Mouse (Mus musculus) CH12.LX (cell line): Measurements from ENCODE around the gene Tmub1.

ENCODE experiments used
- CTCF ChIP-seq, 2 experiments: IDR thresholded peaks in 1 of 2; conservative IDR thresholded peaks in 1 of 2; 2 replicates each; pipeline ENCODE4 v1.5.1; 2011 to 2012; ENCODE audit warnings: low read depth in 2 of 2, low read length in 2 of 2, improper control_type of control experiment in 1 of 2, inconsistent platforms in 1 of 2, mild to moderate bottlenecking in 1 of 2, moderate library complexity in 1 of 2
- POLR2A ChIP-seq: IDR thresholded peaks from 2 replicates; pipeline ENCODE4 v1.6.1; 2011; ENCODE audit warnings: low read depth, mild to moderate bottlenecking, improper control_type of control experiment, low read length
- TBP ChIP-seq: conservative IDR thresholded peaks from 2 replicates; pipeline ENCODE4 v1.6.1; 2011; ENCODE audit warnings: low read depth, low read length, improper control_type of control experiment

GRCm38 (mm10) chr5:24453283-24453984 lies 5.8 kb upstream of the Tmub1 start:
- TF ChIP-seq POLR2A (no peak), TBP (no peak), CTCF (conservative IDR thresholded peaks at IDR 0.05 in 1 of 2, IDR thresholded peaks at IDR 0.05 in 1 of 2; ENCODE audit: low read depth in 2 of 2, low read length in 2 of 2) (no peak)
